Comparison of ENCODE assay signal across 8 mouse cellular contexts in genomic region chr15:27467641-27468040, GRCm38 (mm10). TPM values are rescaled to one million over a fixed set of nuclear protein-coding genes. Genes with fewer than 3 reads are reported as not detected.
DNase-seq lines count a peak whose midpoint lies in the region; ATAC-seq and TF ChIP-seq lines count a peak whose summit lies in the region.

No protein-coding gene starts in this region.

- DNase-seq in layer of hippocampus, adult 2 months (ENCODE audit: low spot score in 2 of 2): peak; percentile 56 to 64
- no peak for DNase-seq in layer of hippocampus, adult 9-11 months
- peak; percentile 89 for DNase-seq in brain, adult 2 months (ENCODE audit: low read depth, low spot score)
- DNase-seq in liver: peak; percentile 70
- DNase-seq in right cerebral cortex, postnatal 25 days: peak; percentile 57
- no peak for DNase-seq in urinary bladder, postnatal 4 days (ENCODE audit: low spot score in 2 of 2)
- no peak for DNase-seq in ovary, postnatal 10 days (ENCODE audit: low spot score)

- H3K9ac ChIP-seq in forebrain, embryonic 13.5 days: peak overlapping the region; percentile 94

- 3% methylated on average over 7 of the region's 7 CpGs for WGBS in forebrain, embryonic 13.5 days

- no peak for TF ChIP-seq CTCF in layer of hippocampus, adult 2 months (conservative IDR thresholded peaks at IDR 0.05)

- peak overlapping the region; percentile 88 for H3K4me3 ChIP-seq in layer of hippocampus, adult 2 months
- peak overlapping the region; percentile 75 for H3K4me3 ChIP-seq in forebrain, embryonic 13.5 days

- no peaks in the 10 kb centered on the region for H3K27me3 ChIP-seq in forebrain, embryonic 13.5 days

- H3K4me2 ChIP-seq in forebrain, embryonic 13.5 days: peak overlapping the region; percentile 68

- ATAC-seq in forebrain, embryonic 13.5 days: no peak

- peaks cover 20% of the 10 kb centered on the region for H3K4me1 ChIP-seq in forebrain, embryonic 13.5 days

- H3K27ac ChIP-seq in layer of hippocampus, adult 2 months: peak overlapping the region; percentile 93
- peak overlapping the region; percentile 87 for H3K27ac ChIP-seq in forebrain, embryonic 13.5 days

- no peaks in the 10 kb centered on the region for H3K9me3 ChIP-seq in forebrain, embryonic 13.5 days (replicated peaks)

- no peaks in the 10 kb centered on the region; the same call in 1 of the 2 replicates for H3K36me3 ChIP-seq in forebrain, embryonic 13.5 days (ENCODE audit: poor library complexity, severe bottlenecking)

RNA-seq across cellular contexts. Expression of gene Ank, which starts 1.2 kb away (rescaled TPM):
- total RNA-seq in layer of hippocampus, adult 2 months (2021): 100 to 1,000 TPM; 160 TPM
- polyA plus RNA-seq in forebrain, embryonic 13.5 days (2015; fragmentation: Nextera tagmentation; extraction: Ambion mirVana): 9.2 and 9.7 TPM in 2 replicates

Comparison
In these comparisons a context has a peak if more than half of its experiments do, and no peak if none do; other contexts are left out.
1. DNase-seq: peak in layer of hippocampus, adult 2 months (2 of 2), brain, adult 2 months (single experiment), liver (single experiment) and right cerebral cortex, postnatal 25 days (single experiment); none in layer of hippocampus, adult 9-11 months (single experiment), urinary bladder, postnatal 4 days (0 of 2) and ovary, postnatal 10 days (single experiment).